Mouse (Mus musculus) liver, embryonic 14.5 days (tissue): ENCODE measurements around the gene Klhl29.

ENCODE experiments used
- CTCF ChIP-seq: IDR thresholded peaks from 2 replicates; pipeline ENCODE4 v1.5.1; 2016; ENCODE audit warnings: antibody characterized with exemption, low read depth, control low read depth
- EP300 ChIP-seq: IDR thresholded peaks from 2 replicates; pipeline ENCODE4 v1.6.1; 2016; ENCODE audit warnings: antibody characterized with exemption, low read depth

DNA sequence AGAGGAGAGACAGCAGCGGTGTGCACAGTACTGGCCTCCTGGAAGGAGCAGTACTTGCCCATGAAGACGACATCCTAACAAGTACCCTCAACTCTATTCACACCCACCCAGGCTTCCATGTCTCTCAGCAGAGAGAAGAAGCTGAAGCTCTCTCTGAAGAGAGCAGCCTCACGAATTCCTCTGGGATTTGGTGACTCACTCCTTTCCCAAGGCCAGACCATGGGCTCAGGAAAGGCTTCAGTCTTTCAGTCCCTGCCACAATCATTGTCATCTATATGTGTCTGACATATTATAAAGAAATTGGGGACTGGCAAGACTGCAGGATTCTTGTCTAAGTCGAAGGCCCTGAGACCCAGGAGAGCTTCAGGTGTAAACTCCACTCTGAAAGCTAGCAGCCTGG lies 213.9 kb downstream of the Klhl29 start:
- TF ChIP-seq CTCF (no peak), EP300 (no peak)
